Mouse (Mus musculus): Measurements from ENCODE around the gene Kdf1. TPM values are rescaled to one million over a fixed set of nuclear protein-coding genes. Genes with fewer than 3 reads are reported as not detected.
"Not testable (repeated sequence)": the region's sequence is repeated elsewhere in the genome, so short reads cannot be mapped to it uniquely, and the experiment has no call there.

Gene Kdf1
- total and polyA plus RNA-seq, 2 experiments from 2014 or later = 0.16 TPM; not detected in 1

GRCm38 (mm10) chr4:133504755-133505485, 13.8 kb upstream of the Kdf1 start:
- no peak for DNase-seq (ENCODE audit: low spot score)
- H3K9ac ChIP-seq (replicated peaks; ENCODE audit: low read depth, low read length) = no peak overlapping the region
- no peak for TF ChIP-seq CTCF (IDR thresholded peaks at IDR 0.05; ENCODE audit: low read depth)
- TF ChIP-seq EP300 (IDR thresholded peaks at IDR 0.05; ENCODE audit: low read depth) = no peak
- no peak overlapping the region for H3K4me3 ChIP-seq (ENCODE audit: low read depth, low read length)
- no peak overlapping the region for H3K27ac ChIP-seq (ENCODE audit: low read depth)
- peaks cover 53% of the 10 kb centered on the region for H3K27me3 ChIP-seq (ENCODE audit: control insufficient read depth, insufficient read depth, low read length)
- H3K9me3 ChIP-seq (replicated peaks; ENCODE audit: control insufficient read depth, low read length) = no peaks in the 10 kb centered on the region
- WGBS = 49% methylated on average over 9 of the region's 9 CpGs
- no peaks in the 10 kb centered on the region for H3K36me3 ChIP-seq (replicated peaks; ENCODE audit: control insufficient read depth, insufficient read depth, low read length)
- H3K4me2 ChIP-seq (ENCODE audit: low read depth, low read length) = no peak overlapping the region
- ATAC-seq (ENCODE audit: insufficient read depth, low read depth) = no peak
- no peaks in the 10 kb centered on the region for H3K4me1 ChIP-seq (ENCODE audit: control insufficient read depth, insufficient read depth)

GRCm38 (mm10) chr4:133506573-133506972, 12.2 kb upstream of the Kdf1 start:
- no peak overlapping the region for H3K27ac ChIP-seq (ENCODE audit: low read depth)
- no peaks in the 10 kb centered on the region for H3K36me3 ChIP-seq (replicated peaks; ENCODE audit: control insufficient read depth, insufficient read depth, low read length)
- no peak overlapping the region for H3K4me3 ChIP-seq (ENCODE audit: low read depth, low read length)
- ATAC-seq (ENCODE audit: insufficient read depth, low read depth) = no peak
- 46% methylated on average over 5 of the region's 5 CpGs for WGBS
- TF ChIP-seq CTCF (IDR thresholded peaks at IDR 0.05; ENCODE audit: low read depth) (no peak), EP300 (IDR thresholded peaks at IDR 0.05; ENCODE audit: low read depth) (no peak)
- no peak for DNase-seq (ENCODE audit: low spot score)
- H3K4me1 ChIP-seq (ENCODE audit: control insufficient read depth, insufficient read depth) = no peaks in the 10 kb centered on the region
- H3K9me3 ChIP-seq (replicated peaks; ENCODE audit: control insufficient read depth, low read length) = no peaks in the 10 kb centered on the region
- H3K9ac ChIP-seq (replicated peaks; ENCODE audit: low read depth, low read length) = no peak overlapping the region
- H3K27me3 ChIP-seq (ENCODE audit: control insufficient read depth, insufficient read depth, low read length) = peaks cover 41% of the 10 kb centered on the region
- no peak overlapping the region for H3K4me2 ChIP-seq (ENCODE audit: low read depth, low read length)

GRCm38 (mm10) chr4:133508990-133509389, 9.8 kb upstream of the Kdf1 start:
- TF ChIP-seq EP300 (IDR thresholded peaks at IDR 0.05; ENCODE audit: low read depth) = no peak
- TF ChIP-seq CTCF (IDR thresholded peaks at IDR 0.05; ENCODE audit: low read depth) = no peak

GRCm38 (mm10) chr4:133511050-133511449, 7.7 kb upstream of the Kdf1 start:
- no peaks in the 10 kb centered on the region for H3K36me3 ChIP-seq (replicated peaks; ENCODE audit: control insufficient read depth, insufficient read depth, low read length)
- TF ChIP-seq EP300 (IDR thresholded peaks at IDR 0.05; ENCODE audit: low read depth) (no peak), CTCF (IDR thresholded peaks at IDR 0.05; ENCODE audit: low read depth) (no peak)
- ATAC-seq (ENCODE audit: insufficient read depth, low read depth) (no peak), DNase-seq (ENCODE audit: low spot score) (no peak)
- H3K9ac ChIP-seq (replicated peaks; ENCODE audit: low read depth, low read length) = no peak overlapping the region
- no peak overlapping the region for H3K27ac ChIP-seq (ENCODE audit: low read depth)
- WGBS = 72% methylated on average over 5 of the region's 5 CpGs
- no peak overlapping the region for H3K4me2 ChIP-seq (ENCODE audit: low read depth, low read length)
- H3K4me3 ChIP-seq (ENCODE audit: low read depth, low read length) = no peak overlapping the region
- peaks cover 10% of the 10 kb centered on the region for H3K27me3 ChIP-seq (ENCODE audit: control insufficient read depth, insufficient read depth, low read length)
- H3K4me1 ChIP-seq (ENCODE audit: control insufficient read depth, insufficient read depth) = no peaks in the 10 kb centered on the region
- H3K9me3 ChIP-seq (replicated peaks; ENCODE audit: control insufficient read depth, low read length) = no peaks in the 10 kb centered on the region

More at GRCm38 (mm10) chr4:133508990-133509389, 9.8 kb upstream of the Kdf1 start:
- no peak overlapping the region for H3K9ac ChIP-seq (replicated peaks; ENCODE audit: low read depth, low read length)
- no peaks in the 10 kb centered on the region for H3K4me1 ChIP-seq (ENCODE audit: control insufficient read depth, insufficient read depth)
- no peaks in the 10 kb centered on the region for H3K9me3 ChIP-seq (replicated peaks; ENCODE audit: control insufficient read depth, low read length)
- H3K4me2 ChIP-seq (ENCODE audit: low read depth, low read length) = no peak overlapping the region
- no peak overlapping the region for H3K4me3 ChIP-seq (ENCODE audit: low read depth, low read length)
- 81% methylated on average over 7 of the region's 7 CpGs for WGBS
- ATAC-seq (ENCODE audit: insufficient read depth, low read depth) (no peak), DNase-seq (ENCODE audit: low spot score) (no peak)
- H3K36me3 ChIP-seq (replicated peaks; ENCODE audit: control insufficient read depth, insufficient read depth, low read length) = no peaks in the 10 kb centered on the region
- H3K27ac ChIP-seq (ENCODE audit: low read depth) = no peak overlapping the region
- H3K27me3 ChIP-seq (ENCODE audit: control insufficient read depth, insufficient read depth, low read length) = peaks cover 24% of the 10 kb centered on the region

GRCm38 (mm10) chr4:133512511-133512910, 6.3 kb upstream of the Kdf1 start:
- not testable (repeated sequence) for H3K27me3 ChIP-seq (ENCODE audit: control insufficient read depth, insufficient read depth, low read length); ATAC-seq (ENCODE audit: insufficient read depth, low read depth); H3K36me3 ChIP-seq (replicated peaks; ENCODE audit: control insufficient read depth, insufficient read depth, low read length); H3K27ac ChIP-seq (ENCODE audit: low read depth); DNase-seq (ENCODE audit: low spot score); H3K4me3 ChIP-seq (ENCODE audit: low read depth, low read length); H3K9ac ChIP-seq (replicated peaks; ENCODE audit: low read depth, low read length); H3K4me1 ChIP-seq (ENCODE audit: control insufficient read depth, insufficient read depth); H3K9me3 ChIP-seq (replicated peaks; ENCODE audit: control insufficient read depth, low read length); H3K4me2 ChIP-seq (ENCODE audit: low read depth, low read length)
- WGBS = 48% methylated on average over 4 of the region's 5 CpGs

- 8% methylated on average over 8 of the region's 8 CpGs for WGBS
- no peak overlapping the region for H3K4me3 ChIP-seq (ENCODE audit: low read depth, low read length)
- ATAC-seq (ENCODE audit: insufficient read depth, low read depth) = peak; percentile 60; the same call in 1 of the 2 replicates
- TF ChIP-seq CTCF (IDR thresholded peaks at IDR 0.05; ENCODE audit: low read depth) (peak; percentile 87), EP300 (IDR thresholded peaks at IDR 0.05; ENCODE audit: low read depth) (no peak)
- no peak overlapping the region for H3K9ac ChIP-seq (replicated peaks; ENCODE audit: low read depth, low read length)
- peak; percentile 53 for DNase-seq (ENCODE audit: low spot score)
- H3K9me3 ChIP-seq (replicated peaks; ENCODE audit: control insufficient read depth, low read length) = no peaks in the 10 kb centered on the region
- H3K27me3 ChIP-seq (ENCODE audit: control insufficient read depth, insufficient read depth, low read length) = peaks cover 10% of the 10 kb centered on the region
- H3K4me1 ChIP-seq (ENCODE audit: control insufficient read depth, insufficient read depth) = no peaks in the 10 kb centered on the region
- no peaks in the 10 kb centered on the region for H3K36me3 ChIP-seq (replicated peaks; ENCODE audit: control insufficient read depth, insufficient read depth, low read length)
- H3K4me2 ChIP-seq (ENCODE audit: low read depth, low read length) = no peak overlapping the region
- H3K27ac ChIP-seq (ENCODE audit: low read depth) = no peak overlapping the region
Measured at GRCm38 (mm10) chr4:133512972-133513371, 5.8 kb upstream of the Kdf1 start.
